Mouse (Mus musculus) brain, embryonic 14.5 days (tissue): Measurements from ENCODE around the gene Enpp3. TPM values are rescaled to one million over a fixed set of nuclear protein-coding genes. Genes with fewer than 3 reads are reported as not detected.

Source experiments
- DNase-seq: peaks from one replicate; pipeline ENCODE4 v3.0.0-alpha.2; 2011; ENCODE audit warnings: low read depth
- CTCF ChIP-seq: fragments of 200-500 bp; IDR thresholded peaks from 2 replicates; pipeline ENCODE4 v1.5.1; 2012; ENCODE audit warnings: inconsistent platforms, mild to moderate bottlenecking, moderate library complexity, borderline replicate concordance; ENCODE audit not compliant: insufficient read depth, insufficient read length; ENCODE audit errors: extremely low read depth
- POLR2A ChIP-seq: fragments of 200-500 bp; IDR thresholded peaks from 2 replicates; pipeline ENCODE4 v1.6.1; 2012; ENCODE audit warnings: mild to moderate bottlenecking, inconsistent platforms, borderline replicate concordance; ENCODE audit not compliant: poor library complexity, insufficient read depth, insufficient read length, severe bottlenecking; ENCODE audit errors: extremely low read depth
- polyA plus RNA-seq: library from polyadenylated mRNA; depleted of rRNA; stranded (reverse); fragments of >200 nt; gene quantifications from 2 replicates; pipeline ENCODE4 v1.2.3, GENCODE M21; 2012; rRNA removed

The Enpp3 gene
- polyA plus RNA-seq, 1 experiment: 2.7 TPM

- no peak for DNase-seq
- TF ChIP-seq CTCF (no peak), POLR2A (no peak)
Measured at GRCm38 (mm10) chr10:24741229-24742198, 101.1 kb downstream of the Enpp3 start.

GRCm38 (mm10) chr10:24739171-24739570, 103.5 kb downstream of the Enpp3 start:
- no peak for TF ChIP-seq CTCF
- no peak for TF ChIP-seq POLR2A
- no peak for DNase-seq

- TF ChIP-seq CTCF: no peak
- no peak for TF ChIP-seq POLR2A
- peak; percentile 72 for DNase-seq
Measured at GRCm38 (mm10) chr10:24738456-24738855, 104.2 kb downstream of the Enpp3 start.

GRCm38 (mm10) chr10:24735027-24735777, 107.4 kb downstream of the Enpp3 start:
- TF ChIP-seq CTCF: no peak
- TF ChIP-seq POLR2A: no peak
- DNase-seq: no peak

DNA sequence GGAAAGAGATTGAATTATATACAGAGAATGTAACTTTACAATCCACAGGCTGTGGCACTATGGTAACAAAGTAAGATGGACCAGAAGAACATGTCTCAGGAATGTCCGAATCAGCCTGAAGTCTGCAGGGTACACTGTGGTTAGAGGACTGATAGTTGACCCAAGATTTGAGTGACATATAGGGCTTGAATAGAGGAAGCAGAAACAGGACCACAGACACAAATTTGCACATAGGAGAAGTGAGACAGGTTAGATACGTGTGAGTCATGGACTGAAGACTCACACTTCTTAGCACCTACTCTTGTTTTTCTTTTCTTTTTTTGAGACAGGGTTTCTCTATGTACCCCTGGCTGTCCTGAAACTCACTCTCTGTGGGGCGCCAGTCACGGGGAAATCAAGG, 115.1 kb downstream of the Enpp3 start:
- TF ChIP-seq CTCF (no peak), POLR2A (no peak)
- no peak for DNase-seq

DNA sequence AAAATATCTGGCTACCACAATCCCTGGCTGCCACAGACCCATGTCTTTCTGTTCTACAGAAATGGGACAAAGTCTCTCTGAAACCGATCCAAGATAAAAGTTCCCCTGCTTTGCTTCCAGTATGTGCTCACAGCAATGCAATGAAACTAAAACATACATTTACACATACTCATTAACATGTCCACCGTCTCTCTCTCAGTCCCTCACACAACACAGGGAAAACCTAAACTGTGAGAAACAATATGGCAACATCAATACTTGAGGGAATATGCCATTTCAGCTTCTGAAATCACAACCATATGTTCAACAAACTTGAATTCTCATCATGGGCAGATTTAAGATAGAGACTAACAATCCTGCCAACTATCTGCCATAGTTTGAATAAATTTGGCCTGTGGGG, 117.4 kb downstream of the Enpp3 start:
- peak; percentile 49 for DNase-seq
- TF ChIP-seq POLR2A (no peak), CTCF (no peak)

Other genes starting within 250 kb of the Enpp3 start
- 8.7 and 11.7 TPM in 2 replicates for gene Ccn2, start 247.4 kb downstream of the Enpp3 start, polyA plus RNA-seq
- gene Enpp1, start 130.7 kb downstream of the Enpp3 start, polyA plus RNA-seq: 0.74 and 2.4 TPM in 2 replicates
- 51.8 and 56.1 TPM in 2 replicates for gene Med23, start 27.2 kb upstream of the Enpp3 start, polyA plus RNA-seq
- gene Arg1, start 84.7 kb upstream of the Enpp3 start, polyA plus RNA-seq: 0.62 and 0.63 TPM in 2 replicates